Mouse (Mus musculus) kidney, embryonic 16.5 days (tissue): ENCODE results near the gene Ina. TPM values are rescaled to one million over a fixed set of nuclear protein-coding genes. Genes with fewer than 3 reads are reported as not detected.
A peak's percentile ranks its signal among the peaks of the same experiment; 100 is the strongest.

Experiments
- ATAC-seq: fragments of 200-750 bp; cut with Nextera tagmentation; 2 replicates; pipeline ENCODE4 v1.8.0; 2017; ENCODE audit warnings: moderate TSS enrichment; ENCODE audit not compliant: low FRiP score, low TSS enrichment
- H3K27ac ChIP-seq: fragments of 300-500 bp; sonication (generic); 2 replicates; pipeline ENCODE4 v1.5.1; 2014; ENCODE audit warnings: low read length
- H3K27me3 ChIP-seq: fragments of 300-500 bp; sonication (generic); 2 replicates; pipeline ENCODE4 v1.6.1; 2014; ENCODE audit warnings: low read length, control low read depth, mixed read lengths; ENCODE audit not compliant: insufficient read depth
- H3K36me3 ChIP-seq: fragments of 300-500 bp; sonication (generic); 2 replicates; pipeline ENCODE4 v1.6.1; 2014; ENCODE audit warnings: low read length, control low read depth, mixed read lengths; ENCODE audit not compliant: insufficient read depth
- H3K4me1 ChIP-seq: fragments of 300-500 bp; sonication (generic); 2 replicates; pipeline ENCODE4 v1.6.1; 2014; ENCODE audit warnings: low read length, control low read depth, mixed read lengths; ENCODE audit not compliant: insufficient read depth
- H3K4me2 ChIP-seq: fragments of 300-500 bp; sonication (generic); replicated peaks from 2 replicates; pipeline ENCODE4 v1.6.1; 2014; ENCODE audit warnings: low read depth, low read length
- H3K4me3 ChIP-seq: fragments of 300-500 bp; sonication (generic); 2 replicates; pipeline ENCODE4 v1.5.1; 2014; ENCODE audit warnings: mild to moderate bottlenecking, low read length
- H3K9ac ChIP-seq: fragments of 300-500 bp; sonication (generic); replicated peaks from 2 replicates; pipeline ENCODE4 v1.6.1; 2014; ENCODE audit warnings: low read length
- H3K9me3 ChIP-seq: fragments of 300-500 bp; sonication (generic); 2 replicates; pipeline ENCODE4 v1.6.1; 2016; ENCODE audit warnings: low read length, control low read depth
- WGBS: fragments of 180-500 bp; shearing (Covaris S2); extraction: QIAGEN DNeasy Blood & Tissue Kit; methylation state at CpG from one replicate; pipeline ENCODE4 v1.1.7; 2014; 5-methylcytosine and 5-hydroxymethylcytosine counted together
- polyA plus RNA-seq: library from polyadenylated mRNA; unstranded; fragments of >200 nt; fragmentation: Nextera tagmentation; extraction: Ambion mirVana; gene quantifications from 2 replicates; pipeline ENCODE4 v1.2.1, GENCODE M21; 2015

The Ina gene
- polyA plus RNA-seq, 1 experiment from 2014 or later, result 0.71 TPM

DNA sequence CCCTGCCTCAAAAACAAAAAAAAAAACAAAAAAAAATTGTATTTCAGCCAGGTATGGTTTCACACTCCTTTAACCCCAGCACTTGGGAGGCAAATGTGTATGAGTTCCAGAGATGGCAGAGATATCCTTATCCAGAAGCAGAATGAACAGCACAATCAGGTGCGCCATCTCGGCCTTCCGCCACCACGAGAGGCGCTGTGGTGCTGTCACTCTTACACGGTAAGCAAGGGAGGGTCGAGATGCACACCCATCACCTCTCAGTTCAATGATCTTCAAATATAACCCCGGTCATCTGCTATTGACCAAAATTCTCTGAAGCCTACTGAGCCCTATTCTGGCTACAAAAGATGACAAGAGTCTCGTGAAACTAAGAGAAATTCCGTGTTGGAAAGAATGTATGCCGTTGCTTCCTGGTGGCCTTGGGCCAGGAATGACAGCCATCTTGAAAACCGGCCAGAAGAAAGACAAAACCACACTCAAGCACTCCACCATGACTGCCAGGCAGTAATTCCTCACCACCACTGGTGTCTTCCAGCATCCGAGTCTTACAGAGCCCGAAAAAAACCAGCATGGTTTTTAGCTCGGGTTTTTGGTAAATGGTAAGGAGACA is 1.9 kb upstream of the Ina start:
- ATAC-seq, result no peak
- H3K4me3 ChIP-seq, result no peak overlapping the region
- no peak overlapping the region for H3K4me2 ChIP-seq
- no peaks in the 10 kb centered on the region for H3K9me3 ChIP-seq
- no peak overlapping the region for H3K9ac ChIP-seq
- peaks cover 15% of the 10 kb centered on the region for H3K4me1 ChIP-seq
- H3K27ac ChIP-seq, result no peak overlapping the region
- H3K36me3 ChIP-seq, result no peaks in the 10 kb centered on the region
- 85% methylated on average over 15 of the region's 15 CpGs for WGBS
- H3K27me3 ChIP-seq, result peaks cover 52% of the 10 kb centered on the region

DNA sequence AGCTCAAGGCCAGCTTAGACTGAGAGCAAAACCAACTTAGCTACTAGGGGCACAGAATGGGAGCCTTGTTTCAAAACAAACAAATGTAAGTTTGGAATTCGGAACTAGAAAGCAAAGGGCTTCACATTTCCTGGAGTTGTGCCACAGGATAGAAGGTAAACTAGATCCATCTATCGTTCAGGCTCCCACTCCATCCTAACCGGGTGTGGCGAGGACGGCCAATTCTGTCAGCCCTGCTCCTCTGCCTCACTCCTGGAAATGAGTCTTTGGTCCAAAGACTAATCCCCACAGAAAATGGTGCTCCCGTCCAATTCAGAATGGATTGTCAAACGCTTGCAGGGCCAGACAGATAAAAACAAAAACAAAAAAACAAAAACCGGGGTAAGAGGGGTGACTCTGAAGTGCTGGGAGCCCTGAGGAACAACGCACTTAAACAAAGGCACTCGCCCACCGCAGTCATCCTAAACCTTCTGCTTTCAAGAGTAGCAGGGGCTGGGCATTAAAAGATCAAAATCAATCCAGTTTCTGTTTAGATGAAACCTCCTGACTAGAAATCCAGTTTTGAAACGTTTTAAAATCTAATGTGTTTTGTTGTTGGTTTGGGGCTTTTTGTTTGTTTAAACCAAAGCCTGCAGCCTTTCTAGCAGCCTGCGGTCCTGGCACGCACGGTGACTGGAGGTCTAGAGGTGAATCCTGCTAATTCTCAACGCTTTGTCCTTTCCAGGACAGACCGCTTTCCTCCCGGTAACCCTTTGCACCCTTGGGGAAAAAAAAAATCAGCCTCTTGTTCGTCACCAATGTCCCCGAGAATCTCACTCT is 949 bp upstream of the Ina start:
- peaks cover 15% of the 10 kb centered on the region for H3K4me1 ChIP-seq
- WGBS, result 12% methylated on average over 20 of the region's 20 CpGs
- H3K36me3 ChIP-seq, result no peaks in the 10 kb centered on the region
- no peak for ATAC-seq
- H3K9ac ChIP-seq, result no peak overlapping the region
- H3K4me3 ChIP-seq, result peak overlapping the region; percentile 51; the same call in 1 of the 2 replicates
- no peak overlapping the region for H3K4me2 ChIP-seq
- H3K27me3 ChIP-seq, result peaks cover 61% of the 10 kb centered on the region
- no peak overlapping the region for H3K27ac ChIP-seq
- no peaks in the 10 kb centered on the region for H3K9me3 ChIP-seq

DNA sequence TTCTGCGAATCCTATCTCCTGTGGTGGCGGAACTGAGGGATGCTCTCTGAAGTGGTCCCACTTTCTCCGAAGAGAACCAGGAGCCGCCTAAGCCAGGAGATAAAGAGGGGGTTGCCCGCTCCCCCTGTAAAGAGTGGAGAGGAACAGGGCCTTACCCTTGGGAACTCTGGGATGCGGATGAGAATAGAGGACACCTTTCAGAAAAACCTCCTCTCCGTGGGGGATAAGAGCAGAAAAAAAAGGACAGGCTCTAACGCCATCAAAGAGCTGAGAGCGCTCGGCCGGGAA is 395 bp upstream of the Ina start:
- no peak for ATAC-seq
- H3K9ac ChIP-seq, result no peak overlapping the region
- WGBS, result 3% methylated on average over 11 of the region's 11 CpGs

DNA sequence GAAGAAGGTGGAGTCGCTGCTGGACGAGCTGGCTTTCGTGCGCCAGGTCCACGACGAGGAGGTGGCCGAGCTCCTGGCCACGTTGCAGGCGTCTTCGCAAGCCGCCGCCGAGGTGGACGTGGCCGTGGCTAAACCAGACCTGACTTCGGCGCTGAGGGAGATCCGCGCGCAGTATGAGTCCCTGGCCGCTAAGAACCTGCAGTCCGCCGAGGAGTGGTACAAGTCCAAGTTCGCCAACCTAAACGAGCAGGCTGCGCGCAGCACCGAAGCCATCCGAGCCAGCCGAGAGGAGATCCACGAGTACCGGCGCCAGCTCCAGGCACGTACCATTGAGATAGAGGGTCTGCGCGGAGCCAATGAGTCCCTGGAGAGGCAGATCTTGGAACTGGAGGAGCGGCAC is 898 bp downstream of the Ina start:
- no peaks in the 10 kb centered on the region for H3K36me3 ChIP-seq
- H3K9ac ChIP-seq, result no peak overlapping the region
- no peak overlapping the region for H3K27ac ChIP-seq
- under 1% methylated on average over 37 of the region's 37 CpGs for WGBS
- peaks cover 15% of the 10 kb centered on the region for H3K4me1 ChIP-seq
- peaks cover 62% of the 10 kb centered on the region for H3K27me3 ChIP-seq
- H3K4me2 ChIP-seq, result peak overlapping the region; percentile 79
- H3K9me3 ChIP-seq, result no peaks in the 10 kb centered on the region
- H3K4me3 ChIP-seq, result peak overlapping the region; percentile 51
- ATAC-seq, result peak; percentile 23; the same call in 1 of the 2 replicates

More for the DNA sequence above, 395 bp upstream of the Ina start:
- Histone ChIP-seq H3K4me2 (peak overlapping the region; percentile 79), H3K27me3 (peaks cover 62% of the 10 kb centered on the region), H3K4me3 (peak overlapping the region; percentile 51), H3K4me1 (peaks cover 15% of the 10 kb centered on the region), H3K9me3 (no peaks in the 10 kb centered on the region), H3K36me3 (no peaks in the 10 kb centered on the region), H3K27ac (no peak overlapping the region)

DNA sequence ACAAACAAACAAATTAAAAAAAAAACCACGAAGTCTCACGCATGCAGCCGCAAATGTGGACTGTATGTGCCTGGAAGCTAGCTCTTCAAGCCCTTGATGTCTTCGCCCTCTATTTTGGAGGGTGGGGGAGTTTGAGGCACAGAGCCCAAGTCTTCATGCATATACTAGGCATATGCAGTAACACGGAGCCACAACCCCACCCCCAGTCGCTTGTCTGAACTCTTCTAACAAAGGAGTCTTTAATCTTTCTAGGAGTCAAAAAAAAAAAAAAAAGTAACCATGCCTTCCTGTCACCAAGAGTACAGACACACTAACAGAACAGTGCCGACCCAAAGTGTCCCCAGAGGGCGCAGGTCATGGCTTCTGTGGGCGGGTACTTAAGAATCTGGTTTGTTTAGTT is 1.5 kb downstream of the Ina start:
- Histone ChIP-seq H3K4me2 (no peak overlapping the region), H3K4me1 (peaks cover 15% of the 10 kb centered on the region), H3K27me3 (peaks cover 62% of the 10 kb centered on the region), H3K9ac (no peak overlapping the region), H3K9me3 (no peaks in the 10 kb centered on the region), H3K36me3 (no peaks in the 10 kb centered on the region), H3K27ac (no peak overlapping the region), H3K4me3 (no peak overlapping the region)
- WGBS, result 5% methylated on average over 9 of the region's 9 CpGs
- no peak for ATAC-seq

DNA sequence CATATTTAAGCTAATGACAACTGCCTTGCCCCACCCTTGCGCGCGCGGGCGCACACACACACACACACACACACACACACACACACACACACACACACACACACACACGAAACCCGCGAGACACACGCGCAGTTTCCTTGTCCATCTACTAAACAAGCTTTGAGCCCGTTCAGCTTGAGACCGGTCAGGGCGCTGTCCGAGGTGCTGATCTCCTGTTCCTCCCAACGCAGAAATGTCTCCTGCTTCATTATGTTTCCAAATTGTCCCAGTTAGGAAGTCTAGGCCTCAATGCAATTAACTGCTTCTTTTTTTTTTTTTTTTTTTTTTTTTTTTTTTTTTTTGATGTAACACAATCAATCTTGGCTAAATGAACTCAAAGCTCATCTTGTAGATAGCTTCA is 2.0 kb downstream of the Ina start:
- no peak overlapping the region for H3K4me3 ChIP-seq
- H3K9me3 ChIP-seq, result no peaks in the 10 kb centered on the region
- no peak overlapping the region for H3K9ac ChIP-seq
- peaks cover 62% of the 10 kb centered on the region for H3K27me3 ChIP-seq
- no peak overlapping the region for H3K4me2 ChIP-seq
- ATAC-seq, result no peak
- 0% methylated on average over 15 of the region's 15 CpGs for WGBS
- no peak overlapping the region for H3K27ac ChIP-seq
- no peaks in the 10 kb centered on the region for H3K36me3 ChIP-seq
- H3K4me1 ChIP-seq, result peaks cover 15% of the 10 kb centered on the region

DNA sequence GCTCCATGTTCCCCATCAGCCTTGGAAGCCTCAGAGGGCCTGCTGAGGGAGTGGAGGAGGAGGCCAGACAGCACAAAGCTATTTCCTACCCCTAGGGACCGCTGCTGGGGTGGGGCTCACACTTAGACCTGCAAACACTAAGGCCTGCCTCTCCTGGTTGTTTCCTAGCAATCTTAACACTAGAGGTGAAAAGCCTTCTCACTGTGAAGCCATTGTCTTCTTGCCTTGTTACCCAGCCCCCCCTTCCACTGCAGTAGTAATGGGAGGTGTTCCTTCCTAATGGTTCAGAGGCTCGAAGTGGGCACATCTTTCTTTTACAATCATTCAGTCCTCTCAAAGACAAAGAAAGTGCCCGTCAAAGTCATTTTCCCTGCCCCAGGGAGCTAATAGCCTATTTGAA is 3.3 kb downstream of the Ina start:
- no peaks in the 10 kb centered on the region for H3K9me3 ChIP-seq
- peaks cover 52% of the 10 kb centered on the region for H3K27me3 ChIP-seq
- no peak overlapping the region for H3K4me3 ChIP-seq
- ATAC-seq, result no peak
- WGBS, result 1% methylated on average over 3 of the region's 3 CpGs
- no peaks in the 10 kb centered on the region for H3K36me3 ChIP-seq
- H3K4me1 ChIP-seq, result peaks cover 15% of the 10 kb centered on the region
- H3K4me2 ChIP-seq, result no peak overlapping the region
- no peak overlapping the region for H3K27ac ChIP-seq
- H3K9ac ChIP-seq, result no peak overlapping the region

DNA sequence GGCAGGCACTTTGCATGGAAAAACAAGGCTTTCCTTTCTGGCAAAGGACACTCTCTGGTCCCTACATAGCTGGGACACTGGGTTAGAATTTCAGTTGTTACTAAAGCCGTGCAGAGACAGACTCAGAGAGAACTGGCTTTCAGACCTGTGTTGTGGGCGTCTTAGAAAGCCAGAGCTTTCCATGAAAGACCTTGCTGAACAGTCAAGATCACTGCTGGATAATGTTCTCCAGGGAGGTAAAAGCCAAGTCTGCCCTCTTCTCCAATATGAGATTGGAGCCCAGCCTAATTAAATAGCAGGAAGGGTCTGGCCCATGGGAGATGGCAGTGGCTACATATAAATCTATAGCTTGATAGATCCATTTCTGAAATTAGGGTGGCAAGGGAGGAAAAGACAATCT is 3.8 kb downstream of the Ina start:
- H3K27me3 ChIP-seq, result peaks cover 47% of the 10 kb centered on the region
- WGBS, result 26% methylated on average over 2 of the region's 2 CpGs
- H3K36me3 ChIP-seq, result no peaks in the 10 kb centered on the region
- no peak for ATAC-seq
- no peaks in the 10 kb centered on the region for H3K9me3 ChIP-seq
- no peak overlapping the region for H3K27ac ChIP-seq
- H3K4me2 ChIP-seq, result no peak overlapping the region
- H3K4me3 ChIP-seq, result no peak overlapping the region
- no peak overlapping the region for H3K9ac ChIP-seq
- H3K4me1 ChIP-seq, result peaks cover 15% of the 10 kb centered on the region

DNA sequence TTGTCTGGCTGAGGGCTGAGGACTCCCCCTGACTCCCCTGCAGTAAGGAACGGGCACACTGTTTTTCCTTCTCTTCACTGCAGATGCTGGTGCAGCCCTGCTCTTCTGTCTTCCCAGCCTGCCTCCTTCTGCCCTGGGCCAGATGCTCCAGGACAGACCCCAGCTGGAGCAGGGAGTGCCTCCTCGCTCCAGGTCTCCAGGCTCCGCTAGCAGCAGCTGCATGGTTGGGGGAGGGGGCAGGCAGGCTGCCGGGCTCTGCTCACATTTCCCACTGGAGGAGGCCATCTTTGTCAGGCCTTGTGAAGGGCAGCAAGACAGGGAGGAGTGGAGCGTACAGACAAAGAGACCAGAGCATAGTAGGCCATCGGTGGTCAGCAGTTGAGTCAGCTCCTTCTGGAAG is 4.8 kb downstream of the Ina start:
- H3K4me2 ChIP-seq, result no peak overlapping the region
- H3K4me3 ChIP-seq, result no peak overlapping the region
- ATAC-seq, result no peak
- H3K9me3 ChIP-seq, result no peaks in the 10 kb centered on the region
- H3K9ac ChIP-seq, result no peak overlapping the region
- no peak overlapping the region for H3K27ac ChIP-seq
- H3K36me3 ChIP-seq, result no peaks in the 10 kb centered on the region
- H3K27me3 ChIP-seq, result peaks cover 37% of the 10 kb centered on the region
- peaks cover 12% of the 10 kb centered on the region for H3K4me1 ChIP-seq
- 21% methylated on average over 6 of the region's 6 CpGs for WGBS

DNA sequence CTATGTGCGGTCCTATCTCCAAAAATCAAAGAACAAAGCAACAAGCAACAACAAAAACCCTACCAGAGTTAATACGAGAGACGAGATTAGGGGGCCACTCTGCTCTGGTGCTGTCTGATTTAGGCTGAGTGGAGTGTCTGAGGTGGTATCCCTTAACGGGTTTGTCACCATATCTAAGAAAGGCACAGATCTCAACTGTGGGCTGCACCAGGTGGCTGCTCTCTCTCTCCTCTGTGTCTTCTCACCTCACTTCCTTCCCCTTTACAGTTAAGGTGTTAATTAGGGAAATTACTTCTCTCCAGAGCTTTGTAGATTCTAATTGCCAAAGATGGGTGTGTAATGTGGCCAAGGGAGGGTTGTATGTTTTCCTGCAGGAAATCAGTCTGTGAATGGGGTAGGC is 8.2 kb downstream of the Ina start:
- H3K27ac ChIP-seq, result no peak overlapping the region
- no peak overlapping the region for H3K9ac ChIP-seq
- no peak overlapping the region for H3K4me2 ChIP-seq
- ATAC-seq, result no peak
- H3K4me1 ChIP-seq, result no peaks in the 10 kb centered on the region
- no peaks in the 10 kb centered on the region for H3K36me3 ChIP-seq
- H3K4me3 ChIP-seq, result no peak overlapping the region
- H3K27me3 ChIP-seq, result peaks cover 9% of the 10 kb centered on the region; the same call in 1 of the 2 replicates
- 69% methylated on average over 4 of the region's 4 CpGs for WGBS
- H3K9me3 ChIP-seq, result no peaks in the 10 kb centered on the region
